Mouse (Mus musculus): ENCODE results near the gene Gp1ba. TPM values are rescaled to one million over a fixed set of nuclear protein-coding genes. Genes with fewer than 3 reads are reported as not detected.

Gp1ba gene
- polyA plus RNA-seq, 1 experiment from 2014 or later = 0.10 TPM

DNA sequence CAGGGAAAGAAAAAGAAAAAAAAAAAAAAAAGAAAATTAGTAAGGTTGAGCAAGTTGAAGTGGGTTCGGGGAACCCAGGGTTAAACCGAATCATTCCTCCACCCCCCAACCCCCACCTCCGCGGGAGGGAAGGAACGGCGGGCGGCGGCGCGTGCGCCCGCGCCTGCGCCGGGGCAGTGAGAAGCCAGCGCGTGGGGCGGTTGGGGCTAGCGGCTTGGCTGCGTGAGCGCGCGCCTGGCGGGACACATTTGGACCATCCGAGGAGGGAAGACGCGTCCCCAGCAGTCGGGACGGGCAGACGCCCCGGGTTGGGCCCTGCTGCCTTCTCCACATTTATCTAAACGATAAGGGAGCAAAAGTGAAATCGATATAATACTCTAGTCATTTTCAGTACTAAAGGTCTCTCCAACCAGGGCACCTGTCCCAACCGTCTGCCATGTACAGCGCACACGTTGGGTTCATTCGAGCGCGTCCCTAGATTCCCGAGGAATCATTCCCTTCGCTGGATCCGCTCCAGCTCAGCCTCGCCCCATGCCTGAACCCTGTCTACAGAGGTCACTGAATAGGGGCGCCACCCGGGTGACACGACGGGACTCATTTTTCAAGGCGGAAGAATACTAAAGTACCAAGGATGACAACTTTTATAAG, 16.1 kb downstream of the Gp1ba start:
- peak overlapping the region; percentile 97 for H3K4me2 ChIP-seq
- ATAC-seq (ENCODE audit: insufficient number of reproducible peaks, insufficient read depth, low FRiP score, low TSS enrichment, low read depth) = no peak
- H3K27me3 ChIP-seq = no peaks in the 10 kb centered on the region
- H3K4me1 ChIP-seq = peaks cover 62% of the 10 kb centered on the region
- peak overlapping the region; percentile 100 for H3K4me3 ChIP-seq
- 1% methylated on average over 40 of the region's 48 CpGs for WGBS
- H3K27ac ChIP-seq = peak overlapping the region; percentile 97
- peaks cover 29% of the 10 kb centered on the region for H3K36me3 ChIP-seq
- H3K9me3 ChIP-seq = no peaks in the 10 kb centered on the region
- H3K9ac ChIP-seq = peak overlapping the region; percentile 100

DNA sequence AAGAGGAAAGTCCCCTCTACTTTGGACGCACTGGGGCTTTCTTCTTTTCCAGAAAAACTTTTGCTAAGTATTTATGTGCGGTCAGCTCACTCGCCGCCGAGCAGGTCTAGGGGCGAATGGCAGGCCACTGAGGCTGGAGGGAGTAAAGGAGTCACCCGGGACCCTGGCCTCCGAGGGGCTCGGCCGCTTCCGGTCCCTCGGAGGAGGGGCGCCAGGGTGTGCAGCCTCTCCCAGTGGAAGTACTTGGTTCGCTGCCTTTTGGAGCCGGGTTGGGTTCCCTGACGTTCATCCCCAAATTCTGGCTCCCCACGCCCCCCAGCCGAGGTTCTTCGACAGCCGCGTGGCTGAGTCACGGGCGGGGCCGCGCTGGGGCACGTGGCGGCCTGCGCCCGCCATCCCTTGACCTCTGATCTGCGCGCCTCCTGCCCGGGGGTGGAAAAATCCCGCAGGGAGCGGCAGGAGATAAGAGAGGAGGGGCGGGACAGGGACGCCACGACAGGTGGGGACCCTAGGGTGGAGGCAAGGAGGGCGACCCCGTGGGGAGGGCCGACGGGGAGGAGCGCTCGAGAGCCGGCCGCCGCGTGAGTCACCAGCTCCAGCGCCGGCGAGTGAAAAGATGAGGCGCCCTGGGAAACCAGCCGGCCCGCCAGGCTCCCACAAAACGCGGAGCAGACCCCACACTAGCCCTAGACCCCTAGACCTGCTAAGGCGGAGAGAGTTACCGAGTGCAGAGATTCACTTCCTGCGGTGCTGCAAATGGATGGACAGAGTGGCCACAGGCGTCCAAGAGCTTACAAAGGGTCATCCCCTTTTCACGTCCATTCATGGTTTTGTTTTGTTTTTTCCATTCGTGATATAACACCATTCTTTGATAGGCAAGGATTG, 16.9 kb downstream of the Gp1ba start:
- Histone ChIP-seq H3K27ac (peak overlapping the region; percentile 97), H3K4me3 (peak overlapping the region; percentile 100), H3K4me1 (peaks cover 56% of the 10 kb centered on the region), H3K9me3 (no peaks in the 10 kb centered on the region), H3K4me2 (peak overlapping the region; percentile 97), H3K36me3 (peaks cover 26% of the 10 kb centered on the region), H3K9ac (peak overlapping the region; percentile 100), H3K27me3 (no peaks in the 10 kb centered on the region)
- 0 out of 2 replicates have a peak, but pooled peaks have one; percentile 10 for ATAC-seq (ENCODE audit: insufficient number of reproducible peaks, insufficient read depth, low FRiP score, low TSS enrichment, low read depth)
- WGBS = under 1% methylated on average over 61 of the region's 61 CpGs

DNA sequence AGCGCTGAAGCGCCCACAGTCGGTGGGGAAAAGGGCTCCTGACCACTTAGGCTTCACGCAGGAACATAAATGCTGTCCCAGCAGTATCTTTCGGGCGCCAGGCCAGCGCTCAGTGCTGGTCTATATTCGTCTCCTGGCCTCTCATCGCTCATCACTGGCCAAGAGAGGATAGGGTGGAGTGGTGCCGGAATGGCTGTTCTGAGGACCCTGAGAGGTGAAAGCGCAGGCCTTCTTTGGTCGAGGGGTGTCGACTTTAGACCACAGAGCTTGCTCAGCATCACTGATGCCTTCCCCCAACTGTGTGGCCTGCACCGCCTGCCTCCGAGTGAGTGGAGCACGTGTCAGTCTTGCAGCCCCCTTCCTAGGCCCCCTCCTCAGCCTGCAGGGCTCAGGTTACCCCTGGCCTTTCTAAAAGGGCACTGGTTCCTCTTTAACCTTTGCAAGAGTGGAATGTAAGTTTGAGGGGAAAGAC, 17.6 kb downstream of the Gp1ba start:
- peak overlapping the region; percentile 100 for H3K9ac ChIP-seq
- H3K4me3 ChIP-seq = peak overlapping the region; percentile 100
- peak overlapping the region; percentile 97 for H3K4me2 ChIP-seq
- H3K27me3 ChIP-seq = no peaks in the 10 kb centered on the region
- H3K9me3 ChIP-seq = no peaks in the 10 kb centered on the region
- 0 out of 2 replicates have a peak, but pooled peaks have one; percentile 17 for ATAC-seq (ENCODE audit: insufficient number of reproducible peaks, insufficient read depth, low FRiP score, low TSS enrichment, low read depth)
- H3K36me3 ChIP-seq = peaks cover 25% of the 10 kb centered on the region
- H3K4me1 ChIP-seq = peaks cover 49% of the 10 kb centered on the region
- peak overlapping the region; percentile 97 for H3K27ac ChIP-seq
- WGBS = 5% methylated on average over 16 of the region's 16 CpGs

DNA sequence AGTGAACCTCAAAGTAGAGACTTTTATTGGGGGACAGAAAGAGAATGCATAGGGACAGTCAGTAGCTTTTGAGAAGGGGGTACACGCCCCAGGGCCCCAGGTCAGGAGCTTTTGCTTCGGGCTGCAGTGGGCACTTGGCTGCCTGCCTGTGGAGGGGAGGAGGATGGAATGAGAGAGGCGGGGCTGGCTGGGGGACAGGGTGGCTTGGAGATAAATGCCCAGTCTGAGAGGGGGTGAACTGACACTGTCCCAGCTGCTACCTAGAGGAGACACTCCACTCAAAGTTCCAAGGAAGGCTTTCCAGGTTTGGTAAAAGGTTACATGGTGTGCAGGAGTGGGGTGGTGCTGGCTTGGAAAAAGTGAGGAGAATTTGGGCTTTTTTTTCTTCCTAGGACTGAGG, 18.0 kb downstream of the Gp1ba start, which contains the start of gene Eno3:
Gene Eno3 (plus strand): TSS at position 239 of the 400 bp plus-strand sequence.
- ATAC-seq (ENCODE audit: insufficient number of reproducible peaks, insufficient read depth, low FRiP score, low TSS enrichment, low read depth) = no peak
- H3K27ac ChIP-seq = peak within 1 kb of the TSS; percentile 97
- H3K9me3 ChIP-seq = no peaks in the 10 kb centered on the region
- H3K36me3 ChIP-seq = peaks cover 24% of the 10 kb centered on the region
- H3K4me2 ChIP-seq = peak within 1 kb of the TSS; percentile 97
- 12% methylated on average over 3 of the region's 3 CpGs for WGBS
- peaks cover 46% of the 10 kb centered on the region for H3K4me1 ChIP-seq
- peak within 1 kb of the TSS; percentile 100 for H3K9ac ChIP-seq
- H3K4me3 ChIP-seq = peak within 1 kb of the TSS; percentile 100
- H3K27me3 ChIP-seq = no peaks in the 10 kb centered on the region

DNA sequence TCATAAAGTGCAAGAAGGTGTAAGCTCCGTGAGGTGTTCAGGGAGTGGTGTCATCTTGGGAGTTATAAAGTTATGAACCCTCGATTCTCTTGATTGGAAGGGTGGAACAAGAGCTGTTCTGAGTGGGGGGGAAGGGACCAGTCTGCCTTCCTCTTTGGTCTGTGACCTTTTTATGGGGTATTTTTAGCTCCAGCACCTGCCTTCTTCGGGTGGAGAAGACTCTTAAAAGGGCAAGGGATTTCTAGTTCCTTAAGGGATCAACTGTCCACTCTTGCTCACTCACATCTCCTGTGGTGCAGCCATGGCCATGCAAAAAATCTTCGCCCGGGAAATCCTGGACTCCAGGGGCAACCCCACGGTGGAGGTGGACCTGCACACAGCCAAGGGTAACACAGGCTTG, 18.7 kb downstream of the Gp1ba start:
- peak overlapping the region; percentile 97 for H3K27ac ChIP-seq
- H3K9me3 ChIP-seq = no peaks in the 10 kb centered on the region
- WGBS = 44% methylated on average over 6 of the region's 6 CpGs
- H3K4me1 ChIP-seq = peaks cover 39% of the 10 kb centered on the region
- ATAC-seq (ENCODE audit: insufficient number of reproducible peaks, insufficient read depth, low FRiP score, low TSS enrichment, low read depth) = no peak
- peak overlapping the region; percentile 100; the same call in 1 of the 2 replicates for H3K9ac ChIP-seq
- H3K4me2 ChIP-seq = peak overlapping the region; percentile 97; the same call in 1 of the 2 replicates
- peaks cover 24% of the 10 kb centered on the region for H3K36me3 ChIP-seq
- H3K27me3 ChIP-seq = no peaks in the 10 kb centered on the region
- no peak overlapping the region for H3K4me3 ChIP-seq

DNA sequence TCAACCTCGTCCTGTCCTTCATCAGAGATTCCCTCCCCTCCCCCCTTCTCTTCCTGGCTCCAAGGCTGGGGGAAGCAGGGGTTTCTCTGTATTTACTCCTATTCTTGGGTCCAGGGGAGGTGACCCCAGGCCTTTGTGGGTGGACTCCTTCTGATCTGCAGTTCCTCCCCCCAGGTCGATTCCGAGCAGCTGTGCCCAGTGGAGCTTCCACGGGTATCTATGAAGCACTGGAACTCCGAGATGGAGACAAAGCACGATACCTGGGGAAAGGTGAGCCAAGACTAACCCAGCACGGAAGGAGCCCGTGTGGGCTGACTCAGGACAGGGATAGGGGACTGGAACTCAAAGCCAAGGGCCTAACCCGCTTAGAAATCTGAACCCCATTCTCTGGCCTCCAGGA, 19.1 kb downstream of the Gp1ba start:
- WGBS = 47% methylated on average over 9 of the region's 9 CpGs

DNA sequence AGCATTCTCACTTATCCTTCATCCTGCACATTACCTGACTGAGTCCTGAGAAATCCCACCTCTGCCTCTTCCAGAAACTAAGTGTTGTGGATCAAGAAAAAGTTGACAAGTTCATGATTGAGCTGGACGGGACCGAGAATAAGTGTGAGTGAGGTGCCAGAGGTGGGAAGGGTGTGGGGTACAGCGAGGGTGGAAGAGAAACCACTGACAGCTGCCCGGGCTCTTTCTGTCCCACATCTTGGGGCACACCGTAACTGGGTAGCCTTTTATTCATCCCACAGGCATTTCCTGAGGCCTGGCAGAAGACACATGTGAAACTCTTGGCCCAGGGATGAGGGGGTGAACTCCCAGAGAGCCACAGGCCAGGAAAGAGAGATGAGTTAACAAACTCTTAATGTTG, 19.6 kb downstream of the Gp1ba start:
- WGBS = 76% methylated on average over 5 of the region's 5 CpGs
- H3K27me3 ChIP-seq = no peaks in the 10 kb centered on the region
- 0 out of 2 replicates have a peak overlapping the region, but pooled peaks have one; percentile 5 for H3K4me2 ChIP-seq
- peaks cover 29% of the 10 kb centered on the region for H3K36me3 ChIP-seq
- 0 out of 2 replicates have a peak overlapping the region, but pooled peaks have one; percentile 100 for H3K9ac ChIP-seq
- no peak overlapping the region for H3K4me3 ChIP-seq
- H3K9me3 ChIP-seq = no peaks in the 10 kb centered on the region
- H3K27ac ChIP-seq = peak overlapping the region; percentile 14; the same call in 1 of the 2 replicates
- peaks cover 34% of the 10 kb centered on the region for H3K4me1 ChIP-seq
- no peak for ATAC-seq (ENCODE audit: insufficient number of reproducible peaks, insufficient read depth, low FRiP score, low TSS enrichment, low read depth)

More for the DNA sequence above, 19.1 kb downstream of the Gp1ba start:
- no peaks in the 10 kb centered on the region for H3K9me3 ChIP-seq
- peak overlapping the region; percentile 14; the same call in 1 of the 2 replicates for H3K27ac ChIP-seq
- H3K4me2 ChIP-seq = 0 out of 2 replicates have a peak overlapping the region, but pooled peaks have one; percentile 97
- H3K4me3 ChIP-seq = no peak overlapping the region
- H3K27me3 ChIP-seq = no peaks in the 10 kb centered on the region
- ATAC-seq (ENCODE audit: insufficient number of reproducible peaks, insufficient read depth, low FRiP score, low TSS enrichment, low read depth) = no peak
- 0 out of 2 replicates have a peak overlapping the region, but pooled peaks have one; percentile 100 for H3K9ac ChIP-seq
- peaks cover 35% of the 10 kb centered on the region for H3K4me1 ChIP-seq
- peaks cover 24% of the 10 kb centered on the region for H3K36me3 ChIP-seq

DNA sequence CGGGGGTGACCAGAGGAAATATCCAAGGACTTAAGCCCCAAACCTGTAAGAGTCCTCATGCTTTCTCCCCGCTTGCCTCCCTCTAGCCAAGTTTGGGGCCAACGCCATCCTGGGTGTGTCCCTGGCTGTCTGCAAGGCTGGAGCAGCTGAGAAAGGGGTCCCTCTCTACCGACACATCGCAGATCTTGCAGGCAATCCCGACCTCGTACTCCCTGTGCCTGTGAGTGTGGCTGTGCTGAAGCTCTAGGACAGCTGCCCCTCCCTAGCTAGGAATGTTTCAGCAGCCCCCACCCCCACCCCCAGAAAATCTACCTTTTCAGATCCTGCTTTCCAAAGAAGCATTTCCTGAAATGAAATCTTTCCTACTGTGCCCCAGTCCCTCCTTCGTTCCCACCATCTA, 20.0 kb downstream of the Gp1ba start:
- no peak for ATAC-seq (ENCODE audit: insufficient number of reproducible peaks, insufficient read depth, low FRiP score, low TSS enrichment, low read depth)
- H3K4me2 ChIP-seq = 0 out of 2 replicates have a peak overlapping the region, but pooled peaks have one; percentile 5
- no peaks in the 10 kb centered on the region for H3K9me3 ChIP-seq
- WGBS = 69% methylated on average over 8 of the region's 8 CpGs
- 0 out of 2 replicates have a peak overlapping the region, but pooled peaks have one; percentile 100 for H3K9ac ChIP-seq
- peaks cover 34% of the 10 kb centered on the region for H3K4me1 ChIP-seq
- no peaks in the 10 kb centered on the region for H3K27me3 ChIP-seq
- H3K36me3 ChIP-seq = peaks cover 34% of the 10 kb centered on the region
- H3K4me3 ChIP-seq = no peak overlapping the region
- H3K27ac ChIP-seq = peak overlapping the region; percentile 14; the same call in 1 of the 2 replicates

DNA sequence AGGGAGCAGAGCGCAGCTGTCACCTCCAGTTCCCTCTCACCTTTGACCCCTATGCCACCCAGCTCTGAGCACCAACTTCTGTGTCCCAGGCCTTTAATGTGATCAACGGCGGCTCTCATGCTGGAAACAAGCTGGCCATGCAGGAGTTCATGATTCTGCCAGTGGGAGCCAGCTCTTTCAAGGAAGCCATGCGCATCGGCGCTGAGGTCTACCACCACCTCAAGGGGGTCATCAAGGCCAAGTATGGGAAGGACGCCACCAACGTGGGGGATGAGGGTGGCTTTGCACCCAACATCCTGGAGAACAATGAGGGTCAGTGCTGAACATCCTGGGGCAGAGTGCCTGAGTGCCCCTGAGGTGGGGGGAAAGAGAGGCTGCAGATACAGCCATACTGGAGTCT, 21.6 kb downstream of the Gp1ba start:
- Histone ChIP-seq H3K4me3 (no peak overlapping the region), H3K4me1 (peaks cover 33% of the 10 kb centered on the region), H3K36me3 (peaks cover 50% of the 10 kb centered on the region), H3K9me3 (no peaks in the 10 kb centered on the region), H3K27ac (no peak overlapping the region), H3K9ac (no peak overlapping the region), H3K4me2 (no peak overlapping the region), H3K27me3 (no peaks in the 10 kb centered on the region)
- no peak for ATAC-seq (ENCODE audit: insufficient number of reproducible peaks, insufficient read depth, low FRiP score, low TSS enrichment, low read depth)
- WGBS = 87% methylated on average over 8 of the region's 8 CpGs

DNA sequence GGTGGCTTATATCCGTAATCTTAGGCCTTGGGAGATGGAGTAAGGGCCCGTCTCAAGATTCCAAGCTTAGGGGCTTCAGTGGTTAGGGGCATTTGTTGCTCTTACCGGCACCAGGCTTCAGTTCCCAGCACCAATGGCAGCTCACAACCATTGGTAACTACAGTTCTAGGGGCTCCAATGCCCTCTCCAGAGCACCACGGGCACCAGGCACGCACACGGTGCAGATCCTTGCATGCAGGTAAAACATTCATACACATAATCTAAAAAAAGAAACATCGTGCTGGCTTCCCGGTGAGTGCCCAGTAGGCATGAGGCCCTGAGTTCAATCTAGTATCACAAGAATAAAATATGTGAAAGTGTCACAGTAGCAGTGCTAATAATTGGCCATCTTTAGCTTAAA, 24.2 kb downstream of the Gp1ba start:
- 90% methylated on average over 8 of the region's 8 CpGs for WGBS
- peaks cover 61% of the 10 kb centered on the region for H3K36me3 ChIP-seq

DNA sequence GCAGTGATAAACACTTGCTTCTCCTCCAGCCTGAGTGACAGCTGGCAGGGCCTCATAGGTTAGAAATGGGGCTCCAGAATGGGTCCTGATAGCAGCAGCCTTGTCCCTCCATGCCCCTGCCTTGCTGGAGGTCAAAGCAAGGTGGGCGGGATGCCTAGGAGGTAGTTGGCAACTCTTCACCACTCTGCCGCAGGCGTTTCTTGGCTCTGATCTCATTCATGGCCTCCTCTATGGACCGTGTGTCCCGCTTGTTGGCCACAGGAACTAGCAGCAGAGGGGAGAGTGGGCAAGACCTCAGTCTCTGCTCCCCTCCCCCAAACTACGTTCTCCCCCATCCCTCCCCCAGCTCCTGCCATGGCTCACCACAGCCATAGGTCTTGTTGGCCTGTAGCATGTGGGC, 25.0 kb downstream of the Gp1ba start:
- WGBS = 88% methylated on average over 6 of the region's 6 CpGs
- no peak for ATAC-seq (ENCODE audit: insufficient number of reproducible peaks, insufficient read depth, low FRiP score, low TSS enrichment, low read depth)
- Histone ChIP-seq H3K4me3 (no peak overlapping the region), H3K27me3 (no peaks in the 10 kb centered on the region), H3K27ac (no peak overlapping the region), H3K4me2 (no peak overlapping the region), H3K4me1 (peaks cover 14% of the 10 kb centered on the region), H3K9ac (no peak overlapping the region), H3K9me3 (no peaks in the 10 kb centered on the region), H3K36me3 (peaks cover 61% of the 10 kb centered on the region)

More for the DNA sequence above, 24.2 kb downstream of the Gp1ba start:
- H3K4me1 ChIP-seq = peaks cover 21% of the 10 kb centered on the region
- H3K4me3 ChIP-seq = no peak overlapping the region
- no peak overlapping the region for H3K9ac ChIP-seq
- ATAC-seq (ENCODE audit: insufficient number of reproducible peaks, insufficient read depth, low FRiP score, low TSS enrichment, low read depth) = no peak
- no peak overlapping the region for H3K4me2 ChIP-seq
- no peaks in the 10 kb centered on the region for H3K27me3 ChIP-seq
- H3K9me3 ChIP-seq = no peaks in the 10 kb centered on the region
- H3K27ac ChIP-seq = no peak overlapping the region
